Comparison of ENCODE assay signal across 15 mouse cellular contexts in genomic region chr15:57104711-57105110, GRCm38 (mm10).
"Had no signal": no experiment of that assay in that cellular context is flagged by ENCODE, and none has a peak within 500 bp of the region (broad histone marks: within the 10 kb centered on the region; RNA-seq: fewer than 3 reads in every experiment).

No protein-coding gene starts in this region.

- H3K4me3 ChIP-seq: layer of hippocampus, adult 2 months; limb, embryonic 13.5 days; liver, embryonic 15.5 days; lung, embryonic 15.5 days; midbrain, embryonic 13.5 days; neural tube, embryonic 15.5 days; stomach, embryonic 15.5 days had no signal

- H3K27me3 ChIP-seq: limb, embryonic 13.5 days; liver, embryonic 15.5 days; lung, embryonic 15.5 days; midbrain, embryonic 13.5 days; neural tube, embryonic 15.5 days; stomach, embryonic 15.5 days had no signal

- H3K36me3 ChIP-seq: limb, embryonic 13.5 days; liver, embryonic 15.5 days; lung, embryonic 15.5 days; midbrain, embryonic 13.5 days; neural tube, embryonic 15.5 days; stomach, embryonic 15.5 days had no signal

- H3K9me3 ChIP-seq: limb, embryonic 13.5 days; liver, embryonic 15.5 days; lung, embryonic 15.5 days; midbrain, embryonic 13.5 days; neural tube, embryonic 15.5 days; stomach, embryonic 15.5 days had no signal

- DNase-seq: kidney, postnatal 10 days; kidney, postnatal 4 days; right cerebral cortex, adult 18-20 months; right cerebral cortex, postnatal 25 days; spleen, adult 18-20 months; thymus, adult 2 months; thymus, postnatal 25 days had no signal

- H3K4me2 ChIP-seq: limb, embryonic 13.5 days; liver, embryonic 11.5 days; liver, embryonic 15.5 days; lung, embryonic 15.5 days; midbrain, embryonic 13.5 days; neural tube, embryonic 15.5 days; stomach, embryonic 15.5 days had no signal

- H3K27ac ChIP-seq: layer of hippocampus, adult 2 months; limb, embryonic 13.5 days; liver, embryonic 15.5 days; lung, embryonic 15.5 days; midbrain, embryonic 13.5 days; neural tube, embryonic 15.5 days; stomach, embryonic 15.5 days had no signal

- H3K4me1 ChIP-seq: limb, embryonic 13.5 days; liver, embryonic 15.5 days; lung, embryonic 15.5 days; midbrain, embryonic 13.5 days; neural tube, embryonic 15.5 days; stomach, embryonic 15.5 days had no signal

- H3K9ac ChIP-seq: limb, embryonic 13.5 days; liver, embryonic 15.5 days; lung, embryonic 15.5 days; midbrain, embryonic 13.5 days; neural tube, embryonic 15.5 days; stomach, embryonic 15.5 days had no signal

- ATAC-seq: midbrain, embryonic 13.5 days had no signal
